Mouse (Mus musculus) bone marrow, adult 2 months (tissue): ENCODE results near the gene Pi4kb.

Source experiments
- CTCF ChIP-seq: fragments of 200-500 bp; IDR thresholded peaks from 2 replicates; pipeline ENCODE4 v1.5.1; 2011; ENCODE audit warnings: low read length, control low read depth; ENCODE audit not compliant: control insufficient read depth, insufficient read depth
- POLR2A ChIP-seq: fragments of 200-500 bp; IDR thresholded peaks from 2 replicates; pipeline ENCODE4 v1.6.1; 2011; ENCODE audit warnings: low read depth, mild to moderate bottlenecking, control low read depth, low read length, borderline replicate concordance; ENCODE audit not compliant: control insufficient read depth

- TF ChIP-seq CTCF (no peak), POLR2A (no peak)
Observed at GRCm38 (mm10) chr3:95012982-95013381, 38.5 kb downstream of the Pi4kb start.
